Mouse (Mus musculus) 3134 (cell line): ENCODE results near the gene Wnt5a.

ENCODE experiments used
- DNase-seq: peaks from one replicate; pipeline ENCODE4 v3.0.0-alpha.2; 2011; ENCODE audit warnings: low spot score; ENCODE audit not compliant: insufficient read length; ENCODE audit errors: extremely low read depth

Wnt5a gene

DNA sequence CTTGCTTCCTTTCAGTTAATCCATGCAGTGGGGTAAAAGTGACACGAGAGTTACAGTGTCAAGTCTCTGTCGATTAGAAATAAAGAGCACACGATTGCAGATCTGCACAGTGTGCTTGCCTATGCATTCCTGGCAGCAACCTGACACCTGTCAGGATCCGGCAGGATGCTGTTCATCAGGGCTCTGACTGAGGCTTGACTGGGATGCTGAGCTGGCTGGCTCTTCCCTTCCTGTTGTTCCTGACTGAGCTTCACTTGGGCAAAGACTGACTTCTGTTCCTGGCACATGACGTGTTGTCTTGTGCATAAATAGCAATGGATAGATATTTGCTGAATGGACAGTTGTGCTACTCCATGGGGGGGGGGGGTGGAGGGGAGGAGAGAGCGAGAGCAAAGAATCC, 57.3 kb downstream of the Wnt5a start:
- no peak for DNase-seq
